Mouse (Mus musculus) liver, adult 2 months (tissue): ENCODE data around the gene Rcor2. TPM values are rescaled to one million over a fixed set of nuclear protein-coding genes. Genes with fewer than 3 reads are reported as not detected.

Source experiments
- DNase-seq: peaks from one replicate; pipeline ENCODE4 v3.0.0-alpha.2; 2011; ENCODE audit warnings: low read depth, low spot score; ENCODE audit errors: extremely low read depth
- H3K27ac ChIP-seq: fragments of 200-500 bp; replicated peaks from 2 replicates; pipeline ENCODE4 v1.5.1; 2012; ENCODE audit warnings: low read depth, mild to moderate bottlenecking, control low read depth, inconsistent platforms, low read length; ENCODE audit not compliant: insufficient read depth
- H3K27me3 ChIP-seq: fragments of 200-500 bp; 2 replicates; pipeline ENCODE4 v1.6.1; 2012; ENCODE audit warnings: mild to moderate bottlenecking, moderate library complexity, low read length, inconsistent platforms; ENCODE audit not compliant: control insufficient read depth, insufficient read depth
- H3K36me3 ChIP-seq: fragments of 200-500 bp; 2 replicates; pipeline ENCODE4 v1.6.1; 2012; ENCODE audit warnings: low read length, inconsistent platforms; ENCODE audit not compliant: control insufficient read depth, insufficient read depth
- H3K4me1 ChIP-seq: fragments of 200-500 bp; 2 replicates; pipeline ENCODE4 v1.6.1; 2011; ENCODE audit warnings: low read length; ENCODE audit not compliant: control insufficient read depth, insufficient read depth
- H3K4me3 ChIP-seq: fragments of 200-500 bp; 2 replicates; pipeline ENCODE4 v1.5.1; 2011; ENCODE audit warnings: low read depth, mild to moderate bottlenecking, control low read depth, low read length, moderate library complexity; ENCODE audit not compliant: insufficient read depth
- H3K79me2 ChIP-seq: fragments of 200-500 bp; 2 replicates; pipeline ENCODE4 v1.6.1; 2012; ENCODE audit warnings: inconsistent platforms, mild to moderate bottlenecking, low read length, moderate library complexity; ENCODE audit not compliant: control insufficient read depth, insufficient read depth
- H3K9ac ChIP-seq: fragments of 200-500 bp; 2 replicates; pipeline ENCODE4 v1.6.1; 2012; ENCODE audit warnings: low read depth, mild to moderate bottlenecking, control low read depth, inconsistent platforms, low read length
- CTCF ChIP-seq: fragments of 200-500 bp; IDR thresholded peaks from 2 replicates; pipeline ENCODE4 v1.5.1; 2011; ENCODE audit warnings: low read depth, low read length, control low read depth
- POLR2A ChIP-seq: fragments of 200-500 bp; IDR thresholded peaks from 2 replicates; pipeline ENCODE4 v1.6.1; 2011; ENCODE audit warnings: low read length, control low read depth; ENCODE audit not compliant: insufficient read depth; ENCODE audit errors: extremely low read depth
- WGBS: fragments of 180-500 bp; shearing (Covaris S2); methylation state at CpG from one replicate; pipeline ENCODE4 v1.1.7; 2018; 5-methylcytosine and 5-hydroxymethylcytosine counted together
- polyA plus RNA-seq: library from polyadenylated mRNA; depleted of rRNA; stranded (reverse); fragments of >200 nt; gene quantifications from 2 replicates; pipeline ENCODE4 v1.2.3, GENCODE M21; 2012; rRNA removed
- total RNA-seq: library from RNA; depleted of rRNA; stranded (reverse); fragments of >200 nt; gene quantifications from 2 replicates; pipeline ENCODE4 v1.2.3, GENCODE M21; 2014; rRNA removed

Gene Rcor2
- 0.13 and 0.55 TPM in 2 replicates for total RNA-seq
- polyA plus RNA-seq, result 0.10 and 0.57 TPM in 2 replicates

DNA sequence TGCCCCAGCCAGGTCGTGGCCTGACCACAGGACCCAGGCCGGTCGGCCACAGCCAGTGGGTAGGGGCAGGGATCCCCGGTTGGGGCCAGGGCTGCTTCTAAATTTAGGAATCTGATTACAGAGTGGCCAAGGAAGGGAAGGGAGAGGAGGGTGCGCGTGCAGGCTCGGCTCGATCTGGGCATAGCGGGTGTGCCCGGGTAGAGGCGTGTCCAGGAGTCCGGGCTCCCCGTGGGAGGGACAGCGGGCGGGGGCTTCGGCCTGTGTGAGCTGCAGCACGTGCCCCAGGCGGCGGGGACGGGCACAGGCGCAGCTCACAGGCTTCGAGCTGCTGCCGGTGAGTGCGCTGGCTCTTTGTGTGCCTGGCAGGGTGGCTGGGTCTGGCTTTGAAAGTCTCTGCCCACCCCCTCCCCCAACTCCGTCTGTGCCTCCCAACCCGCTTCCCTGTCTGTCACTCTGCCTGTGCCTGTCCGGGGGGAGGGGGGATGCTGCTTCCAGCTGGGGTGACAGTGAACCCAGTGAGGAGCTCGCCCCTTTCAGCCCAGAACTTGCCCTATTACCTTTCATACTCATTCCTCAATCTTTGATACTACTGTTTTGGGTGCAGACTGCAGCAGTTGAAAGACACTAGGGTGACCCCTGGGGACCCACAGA, at the start of gene Rcor2:
Rcor2 (plus strand) TSS at position 235 of the 651 bp plus-strand sequence.
- WGBS, result 11% methylated on average over 28 of the region's 28 CpGs
- TF ChIP-seq CTCF (no peak), POLR2A (no peak)
- H3K4me1 ChIP-seq, result peaks cover 4% of the 10 kb centered on the region; the same call in 1 of the 2 replicates
- DNase-seq, result no peak
- H3K4me3 ChIP-seq, result peak within 1 kb of the TSS; percentile 69; the same call in 1 of the 2 replicates
- no peak within 1 kb of the TSS for H3K27ac ChIP-seq
- H3K79me2 ChIP-seq, result no peaks in the 10 kb centered on the region
- H3K9ac ChIP-seq, result no peak within 1 kb of the TSS
- no peaks in the 10 kb centered on the region for H3K36me3 ChIP-seq
- H3K27me3 ChIP-seq, result peaks cover 4% of the 10 kb centered on the region; the same call in 1 of the 2 replicates

DNA sequence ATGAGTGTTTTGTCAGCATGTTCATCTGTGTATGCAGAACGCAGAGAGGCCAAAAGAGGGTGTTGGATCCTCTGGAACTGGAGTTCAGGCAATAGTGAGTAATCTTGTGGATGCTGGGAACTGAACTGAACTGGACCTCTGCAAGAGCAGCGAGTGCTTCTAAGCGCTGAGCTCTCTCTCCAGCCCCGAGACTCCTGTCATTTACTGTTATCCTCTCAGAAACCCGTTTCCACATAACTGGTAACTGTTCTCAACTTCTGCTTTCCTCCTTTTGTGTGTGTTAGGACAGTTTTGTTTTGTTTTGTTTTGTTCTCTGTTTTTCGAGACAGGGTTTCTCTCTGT, 49.2 kb upstream of the Rcor2 start:
- no peak overlapping the region for H3K9ac ChIP-seq
- H3K4me3 ChIP-seq, result no peak overlapping the region
- peaks cover 29% of the 10 kb centered on the region; the same call in 1 of the 2 replicates for H3K79me2 ChIP-seq
- peaks cover 9% of the 10 kb centered on the region; the same call in 1 of the 2 replicates for H3K36me3 ChIP-seq
- H3K27me3 ChIP-seq, result no peaks in the 10 kb centered on the region
- DNase-seq, result no peak
- H3K4me1 ChIP-seq, result peaks cover 15% of the 10 kb centered on the region
- H3K27ac ChIP-seq, result no peak overlapping the region
- 9% methylated on average over 6 of the region's 6 CpGs for WGBS
- TF ChIP-seq CTCF, result no peak
- TF ChIP-seq POLR2A, result no peak

DNA sequence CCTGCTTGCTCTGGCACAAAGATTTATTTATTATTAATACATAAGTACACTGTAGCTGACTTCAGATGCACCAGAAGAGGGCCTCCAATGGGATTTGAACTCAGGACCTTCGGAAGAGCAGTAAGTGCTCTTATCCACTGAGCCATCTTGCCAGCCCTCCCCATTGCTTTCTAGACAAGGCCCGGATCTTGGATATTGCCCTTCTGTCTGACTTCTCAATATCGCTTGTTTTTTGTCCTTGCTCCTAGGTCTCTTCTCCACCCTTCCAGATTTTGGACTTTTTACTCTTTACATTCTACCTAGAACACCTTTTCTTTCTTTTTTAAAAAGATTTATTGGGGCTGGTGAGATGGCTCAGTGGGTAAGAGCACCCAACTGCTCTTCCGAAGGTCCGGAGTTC, 48.4 kb upstream of the Rcor2 start:
- DNase-seq, result no peak
- Histone ChIP-seq H3K4me3 (no peak overlapping the region), H3K4me1 (peaks cover 15% of the 10 kb centered on the region), H3K36me3 (peaks cover 9% of the 10 kb centered on the region; the same call in 1 of the 2 replicates), H3K79me2 (peaks cover 29% of the 10 kb centered on the region; the same call in 1 of the 2 replicates), H3K27ac (no peak overlapping the region), H3K27me3 (no peaks in the 10 kb centered on the region), H3K9ac (no peak overlapping the region)
- WGBS, result 97% methylated on average over 5 of the region's 5 CpGs
- TF ChIP-seq CTCF (no peak), POLR2A (no peak)

DNA sequence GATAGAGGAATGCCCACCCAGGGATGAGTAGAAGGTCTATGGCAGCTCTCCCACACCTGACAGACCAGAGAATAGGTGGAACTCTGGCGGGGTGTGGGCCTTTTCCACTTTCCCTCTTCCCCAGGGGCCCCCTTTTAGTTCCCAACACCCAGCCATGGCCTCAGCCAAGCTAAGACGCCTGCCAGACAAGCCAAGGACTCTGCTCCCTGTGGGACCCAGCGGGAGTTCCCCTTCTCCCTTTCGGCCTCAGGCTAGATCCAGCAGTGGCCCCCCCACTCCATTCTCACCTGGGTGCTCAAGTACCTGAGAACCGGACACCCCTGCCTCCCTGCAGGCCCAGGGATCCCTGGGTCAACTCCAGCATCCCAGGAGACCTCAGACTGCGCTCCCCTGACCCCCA, 44.9 kb upstream of the Rcor2 start:
- TF ChIP-seq CTCF, result no peak
- Histone ChIP-seq H3K9ac (no peak overlapping the region), H3K79me2 (peaks cover 2% of the 10 kb centered on the region; the same call in 1 of the 2 replicates), H3K27me3 (no peaks in the 10 kb centered on the region), H3K27ac (no peak overlapping the region), H3K4me3 (no peak overlapping the region), H3K36me3 (no peaks in the 10 kb centered on the region; the same call in 1 of the 2 replicates), H3K4me1 (no peaks in the 10 kb centered on the region; the same call in 1 of the 2 replicates)
- 85% methylated on average over 6 of the region's 6 CpGs for WGBS
- no peak for DNase-seq

DNA sequence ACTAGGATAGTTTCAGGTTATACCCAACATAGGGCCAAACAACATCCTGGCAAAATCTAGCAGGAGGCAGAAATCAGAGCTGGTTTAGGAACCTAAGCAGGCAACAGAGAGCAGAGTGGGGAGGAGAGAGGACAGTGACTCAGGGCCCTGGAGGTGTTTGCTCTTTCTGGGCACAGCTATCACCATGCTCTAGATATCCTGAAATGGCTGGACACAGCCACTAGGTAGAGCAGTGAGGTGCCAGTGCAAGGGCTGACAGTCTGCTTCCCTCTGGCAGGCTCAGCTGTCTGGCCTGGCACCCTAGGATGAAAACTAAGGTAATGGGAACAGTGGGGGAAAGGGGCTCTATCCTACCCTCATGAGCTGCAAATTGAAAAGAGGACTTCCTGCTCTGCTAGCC, 43.6 kb upstream of the Rcor2 start:
- DNase-seq, result no peak
- Histone ChIP-seq H3K36me3 (no peaks in the 10 kb centered on the region; the same call in 1 of the 2 replicates), H3K4me3 (no peak overlapping the region), H3K27ac (no peak overlapping the region), H3K9ac (no peak overlapping the region), H3K27me3 (no peaks in the 10 kb centered on the region), H3K79me2 (no peaks in the 10 kb centered on the region), H3K4me1 (no peaks in the 10 kb centered on the region)
- no peak for TF ChIP-seq POLR2A
- no peak for TF ChIP-seq CTCF

DNA sequence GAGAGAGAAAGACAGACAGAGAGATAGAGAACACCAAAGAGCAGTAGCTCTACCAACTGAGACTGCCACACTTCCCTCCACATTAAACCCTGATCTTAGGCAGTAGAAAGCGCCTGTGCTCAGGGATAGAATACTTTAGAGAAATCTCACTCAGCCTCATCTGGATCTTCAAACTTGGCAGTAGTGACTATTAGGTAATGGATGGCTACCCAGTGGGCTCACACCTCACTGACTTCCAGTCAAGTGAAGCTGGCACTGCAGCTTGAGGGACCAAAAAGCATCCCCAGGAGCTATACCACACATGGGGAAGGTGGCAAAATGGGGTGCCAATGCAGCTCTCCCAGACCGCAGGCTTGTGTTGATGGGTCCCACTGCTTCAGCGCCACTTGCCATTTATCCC, 42.9 kb upstream of the Rcor2 start:
- 97% methylated on average over 3 of the region's 3 CpGs for WGBS
- no peaks in the 10 kb centered on the region for H3K4me1 ChIP-seq
- TF ChIP-seq CTCF (no peak), POLR2A (no peak)
- no peaks in the 10 kb centered on the region for H3K79me2 ChIP-seq
- H3K27me3 ChIP-seq, result no peaks in the 10 kb centered on the region
- H3K36me3 ChIP-seq, result no peaks in the 10 kb centered on the region; the same call in 1 of the 2 replicates
- H3K9ac ChIP-seq, result no peak overlapping the region
- DNase-seq, result no peak
- H3K27ac ChIP-seq, result no peak overlapping the region
- H3K4me3 ChIP-seq, result no peak overlapping the region
